Mouse (Mus musculus) erythroblast, embryonic 14.5 days (primary cell): ENCODE results near the gene Cd248.

Experiments used
- GATA1 ChIP-seq: IDR thresholded peaks from 2 replicates; pipeline ENCODE4 v1.6.1; 2012; ENCODE audit warnings: low read length, inconsistent platforms, mixed read lengths
- TAL1 ChIP-seq: IDR thresholded peaks from 3 replicates; pipeline ENCODE4 v1.6.1; 2012; ENCODE audit warnings: low read length, inconsistent platforms, mixed read lengths

DNA sequence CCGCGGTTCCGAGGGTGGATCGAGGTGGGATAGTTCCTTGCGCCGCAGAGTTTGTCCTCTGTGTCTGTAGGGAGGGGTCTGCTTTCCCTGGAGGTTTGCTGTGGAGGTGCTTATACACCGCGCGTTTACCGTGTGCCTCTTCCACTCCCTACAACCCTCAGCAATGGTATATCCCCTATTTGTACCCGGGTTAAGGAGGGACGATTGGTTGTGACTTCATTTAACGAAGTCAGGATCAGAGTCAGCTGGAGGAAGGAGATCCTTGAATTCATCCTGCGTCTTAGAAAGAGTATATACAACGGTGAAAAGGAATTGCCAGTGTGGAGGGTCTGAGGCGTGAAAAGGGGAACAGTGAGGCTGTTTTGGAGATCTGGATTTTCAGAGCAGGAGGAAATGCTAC is 26.3 kb upstream of the Cd248 start:
- TF ChIP-seq GATA1: no peak
- TF ChIP-seq TAL1: no peak
